Mouse (Mus musculus) layer of hippocampus, adult 9-10 months (tissue): Measurements from ENCODE around the gene Gm20837.
"Not testable (repeated sequence)": the region's sequence is repeated elsewhere in the genome, so short reads cannot be mapped to it uniquely, and the experiment has no call there.

Source experiments
- DNase-seq: peaks from one replicate; pipeline ENCODE4 v3.0.0; 2022; ENCODE audit warnings: low spot score

Gm20837 gene

DNA sequence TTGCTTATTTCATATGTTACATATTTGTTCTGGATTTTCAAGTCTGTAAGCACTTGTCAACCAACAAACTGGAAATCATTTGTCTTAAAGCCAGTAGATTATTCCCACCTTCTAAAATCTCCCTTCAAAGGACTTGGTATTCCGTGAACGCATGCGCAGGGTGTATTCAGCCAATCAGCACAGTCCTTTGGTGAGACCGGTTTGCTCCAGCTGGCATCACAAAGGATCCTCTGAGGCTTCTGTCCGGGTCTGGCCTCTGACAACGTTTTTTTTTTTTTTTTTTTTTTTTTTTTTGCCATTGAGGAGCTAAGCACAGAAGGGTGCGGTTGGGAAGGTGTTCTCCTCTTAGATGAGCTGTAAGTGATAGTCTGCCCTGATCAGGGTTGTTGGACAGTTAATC lies at the start of gene Gm20837:
Gene Gm20837 (plus strand): TSS at position 301 of the 400 bp plus-strand sequence.
- DNase-seq, result not testable (repeated sequence)
